Mouse (Mus musculus): ENCODE measurements around the gene Efcab11.

DNA sequence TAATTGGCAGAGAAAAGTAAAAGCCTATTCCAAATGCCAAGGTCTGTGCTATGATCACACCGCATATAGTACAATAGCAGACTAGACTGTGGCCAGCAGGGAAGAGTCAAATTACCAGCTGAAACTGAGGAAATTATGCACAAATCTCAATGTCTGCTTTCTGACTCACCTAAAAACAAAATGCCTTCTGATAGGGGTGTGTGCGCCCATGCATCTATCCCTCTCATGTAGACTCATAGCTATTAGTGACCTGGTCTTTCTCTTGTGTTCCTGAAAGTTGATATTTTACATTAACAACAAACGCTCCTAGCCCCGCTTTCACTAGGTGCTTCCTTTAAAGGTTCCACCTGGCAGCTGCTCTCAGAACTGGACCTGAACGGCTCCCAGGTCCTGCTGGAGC is 102.5 kb downstream of the Efcab11 start:
- no peak for TF ChIP-seq POLR2A (IDR thresholded peaks at IDR 0.05; ENCODE audit: borderline replicate concordance, extremely low read depth, low read depth, low read length)
- no peak for TF ChIP-seq CTCF (IDR thresholded peaks at IDR 0.05; ENCODE audit: insufficient read depth, low read length)

Measured in lung, adult 2 months (tissue).